Mouse (Mus musculus) thymus, adult 18-20 months (tissue): ENCODE data around the gene Igfl3.

ENCODE experiments used
- DNase-seq, 2 experiments: peaks; one replicate each; pipeline ENCODE4 v3.0.0; 2022; ENCODE audit warnings: mixed read lengths in 2 of 2

Gene Igfl3

DNA sequence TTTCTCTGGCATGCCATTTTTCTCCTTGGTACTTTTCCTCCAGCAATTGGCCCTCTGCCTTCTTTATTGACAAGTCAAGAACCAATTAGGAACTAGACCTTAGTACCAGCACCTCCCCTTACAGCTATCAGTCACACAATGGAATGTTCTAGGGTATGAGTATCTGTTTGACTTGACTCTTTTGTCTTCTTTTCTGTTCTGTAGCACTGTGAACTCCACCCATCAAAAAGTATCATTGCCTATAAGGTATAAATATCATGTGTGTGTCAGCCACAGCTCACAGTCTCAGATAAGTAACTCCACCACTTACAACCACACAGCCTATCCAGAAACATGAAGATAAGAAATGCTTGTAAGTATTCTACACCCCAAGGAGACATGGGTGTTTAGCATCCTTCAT is at the start of gene Igfl3:
Igfl3 (plus strand) TSS at position 301 of the 400 bp plus-strand sequence.
- no peak for DNase-seq

DNA sequence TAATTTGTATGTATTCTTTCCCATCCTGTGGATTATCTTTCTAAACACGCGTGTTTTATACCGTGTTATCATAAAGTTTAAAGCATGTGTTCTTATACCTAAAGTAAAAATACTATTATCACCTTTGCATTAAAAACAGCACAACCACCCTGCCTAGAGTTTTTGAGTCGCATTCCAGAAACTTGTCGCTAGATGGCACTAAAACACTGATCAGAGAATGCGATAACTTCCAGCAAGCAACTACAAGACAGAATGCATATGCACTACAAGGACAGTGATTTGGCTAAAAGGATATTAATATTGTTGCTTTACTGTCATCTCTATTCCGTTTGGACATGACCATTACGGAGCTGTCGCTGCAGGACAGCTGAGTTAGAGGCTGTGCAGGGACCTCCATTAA is 34.6 kb downstream of the Igfl3 start:
- no peak for DNase-seq

DNA sequence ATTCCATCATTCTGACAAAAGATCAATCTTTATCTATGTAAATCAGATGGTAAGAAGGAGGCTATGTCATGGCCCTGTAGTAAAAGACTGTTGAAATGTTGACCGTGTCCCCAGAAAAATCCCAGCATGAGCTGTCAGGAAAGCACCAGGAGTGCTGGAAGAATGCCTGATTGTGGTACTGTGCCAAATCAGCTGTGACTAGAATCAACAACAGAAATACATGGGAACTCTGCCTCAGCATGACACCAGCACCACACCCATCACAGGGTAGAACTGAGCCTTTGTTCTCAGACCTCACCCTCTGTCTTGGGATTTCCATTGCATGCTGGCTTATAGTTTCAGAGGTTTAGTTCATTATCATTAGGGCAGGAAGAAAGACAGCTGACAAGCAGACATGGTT is 38.4 kb downstream of the Igfl3 start:
- DNase-seq: no peak
